Mouse (Mus musculus) stomach, postnatal 0 days (tissue): ENCODE measurements around the gene Car1.

Source experiments
- CTCF ChIP-seq: IDR thresholded peaks from 2 replicates; pipeline ENCODE4 v1.5.1; 2016; ENCODE audit warnings: antibody characterized with exemption, low read depth, mild to moderate bottlenecking, moderate library complexity
- EP300 ChIP-seq: optimal IDR thresholded peaks from 2 replicates; pipeline ENCODE3; 2016; ENCODE audit warnings: antibody characterized with exemption

DNA sequence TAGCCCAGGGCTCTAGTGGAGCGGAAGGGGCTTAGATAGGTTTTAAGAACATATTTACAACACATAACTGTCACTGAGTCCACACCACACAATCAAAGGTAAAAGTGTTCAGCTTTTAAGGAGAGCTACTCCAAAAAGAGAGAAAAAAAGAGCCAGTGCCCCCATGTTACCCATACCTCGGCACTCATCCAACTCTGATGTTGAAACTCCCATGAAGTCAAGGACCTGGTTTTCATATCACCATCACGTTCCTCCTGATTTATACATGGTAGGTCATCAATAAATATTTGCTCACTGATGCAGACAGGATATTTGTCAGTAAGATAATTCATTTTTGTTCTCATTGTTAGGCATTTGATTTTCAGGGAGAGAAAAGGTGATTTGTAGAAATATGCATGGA lies 62.1 kb downstream of the Car1 start:
- no peak for TF ChIP-seq CTCF
- TF ChIP-seq EP300 = no peak
